Mouse (Mus musculus) CD4-positive, CD25-positive, alpha-beta regulatory T cell, adult 4 months (primary cell): ENCODE measurements around the gene Ptdss2. TPM values are rescaled to one million over a fixed set of nuclear protein-coding genes. Genes with fewer than 3 reads are reported as not detected.

Experiments
- ATAC-seq: one replicate; pipeline ENCODE4 v1.8.0; 2017
- polyA plus RNA-seq, 2 experiments: library from polyadenylated mRNA; unstranded; fragments of 100-300 nt; shearing (Covaris generic); gene quantifications; one replicate each; pipeline ENCODE4 v1.2.1; 2017

Gene Ptdss2
- 10 to 100 TPM in 1 of 2 experiments, 1 to 10 TPM in 1; 6.7 to 10.1 TPM for polyA plus RNA-seq

DNA sequence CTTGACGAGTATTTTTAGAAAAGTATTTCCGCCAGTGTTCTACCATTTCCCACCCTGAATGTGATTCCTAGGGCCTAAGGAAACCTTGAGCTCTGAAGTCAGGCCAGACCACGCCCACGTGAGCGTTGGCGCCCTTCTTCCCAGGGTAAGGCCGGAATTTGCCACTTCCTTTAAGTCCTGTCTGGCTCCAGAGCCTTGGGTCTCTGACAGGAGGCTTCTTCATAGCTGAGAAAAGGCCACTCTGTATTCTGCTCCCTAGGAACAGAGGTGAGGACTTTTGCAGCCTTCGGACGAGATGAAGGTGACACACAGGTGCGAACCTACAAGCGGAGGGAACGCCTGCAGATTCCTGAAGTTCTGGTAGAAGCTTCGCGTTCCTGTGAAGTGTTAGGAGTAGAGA lies at the start of gene Ptdss2:
Gene Ptdss2 (plus strand): TSS at position 138 of the 400 bp plus-strand sequence.
- no peak for ATAC-seq

DNA sequence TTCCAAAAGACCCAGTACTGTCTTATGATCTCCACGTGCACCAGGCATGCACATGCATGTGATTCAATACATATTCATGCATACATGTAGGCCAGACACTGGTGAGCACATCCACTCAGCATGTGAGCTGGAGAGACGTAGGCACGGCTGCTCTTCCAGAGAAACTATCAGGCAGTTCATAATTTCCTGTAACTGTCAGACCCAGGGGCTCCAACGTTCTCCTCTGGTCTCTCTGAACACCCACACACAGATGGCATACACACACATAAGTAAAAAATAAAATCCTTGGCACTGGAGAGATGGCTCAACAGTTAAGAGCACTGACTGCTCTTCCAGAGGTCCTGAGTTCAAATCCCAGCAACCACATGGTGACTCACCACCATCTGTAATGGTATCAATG lies 48.4 kb upstream of the Ptdss2 start:
- ATAC-seq, result no peak

DNA sequence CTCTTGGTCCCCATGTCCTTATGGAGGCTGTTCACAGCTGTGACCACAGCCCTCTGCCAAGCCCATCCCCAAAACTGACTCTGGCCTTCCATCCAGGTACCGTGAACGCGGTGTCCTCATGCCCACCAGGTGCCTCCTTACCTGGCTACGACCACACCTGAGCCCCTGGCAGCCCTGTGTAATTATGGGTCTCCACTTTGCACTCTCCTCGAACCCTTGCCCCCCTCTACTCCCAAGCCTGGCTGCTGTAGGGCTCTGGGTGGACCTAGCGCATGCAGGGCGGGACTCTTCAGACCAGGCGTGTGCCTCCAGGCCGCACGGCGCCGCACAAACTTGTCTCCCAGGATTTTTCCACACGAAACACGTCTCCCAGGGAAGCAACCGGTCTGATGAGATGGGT lies 44.3 kb upstream of the Ptdss2 start, which contains the start of gene Pkp3:
Gene Pkp3 (plus strand): TSS at position 378 of the 400 bp plus-strand sequence.
- no peak for ATAC-seq

DNA sequence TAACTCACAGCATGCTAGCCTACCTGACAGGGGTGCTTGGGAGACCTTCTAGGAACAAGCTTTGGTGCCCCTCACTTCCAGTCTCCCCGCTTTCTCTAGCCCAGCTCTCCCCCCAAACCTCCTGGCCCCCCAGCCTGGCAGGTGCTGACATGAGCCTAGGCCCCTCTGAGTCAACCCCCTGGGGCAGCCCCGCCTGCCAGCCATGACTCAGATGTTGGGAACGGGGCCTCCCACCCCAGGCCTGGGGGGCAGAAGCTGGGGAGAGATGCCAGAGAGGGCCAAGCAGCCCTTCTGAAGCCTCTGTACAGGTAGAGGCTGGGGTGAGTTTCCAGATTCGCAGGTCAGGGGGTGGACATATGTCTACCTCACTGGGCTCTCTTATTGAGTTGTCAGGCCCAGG lies 43.3 kb upstream of the Ptdss2 start:
- no peak for ATAC-seq

DNA sequence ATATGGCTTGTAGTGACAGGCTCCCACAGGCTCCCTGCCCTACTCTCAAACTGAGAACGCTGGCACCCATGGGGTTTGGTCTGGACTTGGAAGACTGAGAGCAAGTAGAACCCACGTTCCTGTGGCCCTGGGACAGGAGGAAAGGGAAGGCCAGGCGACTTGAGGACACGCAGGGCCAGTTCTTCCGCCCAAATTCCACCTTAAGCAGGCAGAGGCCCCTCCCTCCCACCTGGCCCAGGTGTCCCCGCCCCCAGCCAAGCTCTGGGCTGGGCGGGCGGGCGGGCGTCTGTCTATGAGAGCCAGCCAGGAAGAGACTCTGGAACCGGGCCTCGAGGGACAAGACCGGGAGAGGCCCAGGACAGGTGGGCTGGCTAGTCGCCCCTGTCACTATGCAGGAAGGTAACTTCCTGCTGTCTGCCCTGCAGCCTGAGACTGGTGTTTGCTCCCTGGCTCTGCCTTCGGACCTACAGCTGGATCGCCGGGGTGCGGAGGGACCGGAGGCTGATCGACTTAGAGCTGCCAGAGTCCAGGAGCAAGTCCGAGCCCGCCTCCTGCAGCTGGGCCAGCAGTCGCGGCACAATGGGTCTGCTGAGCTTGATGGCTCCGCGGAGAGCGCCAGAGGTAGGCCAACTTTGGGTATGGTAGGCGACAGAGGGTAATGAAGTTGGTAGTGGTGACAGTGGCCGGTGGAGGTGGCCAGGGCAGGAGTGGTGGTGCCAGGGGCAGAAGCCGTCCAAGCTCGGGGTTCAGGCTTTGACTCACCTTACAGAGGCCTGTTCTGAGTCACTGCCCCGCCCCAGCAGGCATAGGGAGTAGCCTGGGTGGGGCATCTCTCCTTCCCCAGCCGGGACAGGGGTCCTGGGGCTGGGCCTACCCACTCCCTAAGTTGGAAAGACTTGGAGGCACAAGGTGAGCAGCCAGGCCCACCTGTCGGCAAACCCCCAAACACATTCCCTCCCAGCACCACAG lies 42.4 kb upstream of the Ptdss2 start:
- ATAC-seq, result no peak

DNA sequence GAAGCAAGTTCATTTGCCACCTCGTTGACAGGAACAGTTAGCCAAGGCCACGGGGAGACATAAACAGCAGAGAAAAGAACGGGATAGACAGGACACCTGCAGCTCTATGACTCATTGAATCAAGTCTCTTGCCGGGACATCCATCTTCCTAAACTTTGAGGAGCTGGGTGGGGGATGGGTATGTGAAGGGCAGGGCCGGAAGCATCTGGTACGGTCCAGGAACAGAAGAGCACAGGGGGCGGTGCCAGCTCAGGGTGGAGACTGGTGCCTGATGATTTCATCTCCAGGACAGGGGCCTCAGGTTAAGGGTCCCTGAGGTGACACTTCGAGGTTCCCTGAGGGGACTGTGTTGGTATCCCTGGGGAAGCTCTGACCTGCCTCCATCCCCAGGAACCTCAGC lies 34.3 kb upstream of the Ptdss2 start:
- peak; percentile 59 for ATAC-seq

DNA sequence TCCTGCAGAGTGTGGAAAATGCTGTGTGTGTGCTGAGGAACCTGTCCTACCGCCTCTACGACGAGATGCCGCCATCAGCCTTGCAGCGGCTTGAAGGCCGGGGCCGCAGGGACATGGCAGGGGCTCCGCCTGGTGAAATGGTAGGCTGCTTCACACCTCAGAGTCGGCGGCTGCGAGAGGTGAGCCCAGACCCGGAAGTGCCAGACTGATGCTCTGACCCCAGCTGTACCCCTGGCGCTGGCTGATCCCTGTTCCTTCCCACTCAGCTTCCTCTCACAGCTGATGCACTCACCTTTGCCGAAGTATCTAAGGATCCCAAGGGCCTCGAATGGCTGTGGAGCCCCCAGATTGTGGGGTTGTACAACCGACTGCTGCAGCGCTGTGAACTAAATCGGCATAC lies 33.7 kb upstream of the Ptdss2 start:
- peak; percentile 25 for ATAC-seq

DNA sequence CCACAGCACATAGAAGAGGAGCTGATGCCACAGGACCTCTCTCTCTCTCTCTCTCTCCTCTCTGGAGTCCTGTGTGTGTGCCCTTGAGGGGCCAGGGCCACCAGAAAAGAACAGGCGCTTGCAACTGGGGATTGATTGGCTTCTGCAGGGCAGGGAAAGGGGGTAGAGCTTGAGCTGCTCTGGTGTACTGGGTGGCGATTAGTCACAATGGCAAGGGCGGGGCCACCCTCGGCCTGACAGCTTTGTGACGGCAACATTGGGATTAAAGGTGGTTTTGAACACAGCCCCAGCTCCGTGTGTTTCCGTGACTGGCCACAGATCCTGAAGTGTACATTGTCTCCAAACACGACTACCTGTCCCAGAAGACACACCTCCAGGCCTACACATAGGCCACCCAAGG lies 32.0 kb upstream of the Ptdss2 start:
- ATAC-seq, result no peak

DNA sequence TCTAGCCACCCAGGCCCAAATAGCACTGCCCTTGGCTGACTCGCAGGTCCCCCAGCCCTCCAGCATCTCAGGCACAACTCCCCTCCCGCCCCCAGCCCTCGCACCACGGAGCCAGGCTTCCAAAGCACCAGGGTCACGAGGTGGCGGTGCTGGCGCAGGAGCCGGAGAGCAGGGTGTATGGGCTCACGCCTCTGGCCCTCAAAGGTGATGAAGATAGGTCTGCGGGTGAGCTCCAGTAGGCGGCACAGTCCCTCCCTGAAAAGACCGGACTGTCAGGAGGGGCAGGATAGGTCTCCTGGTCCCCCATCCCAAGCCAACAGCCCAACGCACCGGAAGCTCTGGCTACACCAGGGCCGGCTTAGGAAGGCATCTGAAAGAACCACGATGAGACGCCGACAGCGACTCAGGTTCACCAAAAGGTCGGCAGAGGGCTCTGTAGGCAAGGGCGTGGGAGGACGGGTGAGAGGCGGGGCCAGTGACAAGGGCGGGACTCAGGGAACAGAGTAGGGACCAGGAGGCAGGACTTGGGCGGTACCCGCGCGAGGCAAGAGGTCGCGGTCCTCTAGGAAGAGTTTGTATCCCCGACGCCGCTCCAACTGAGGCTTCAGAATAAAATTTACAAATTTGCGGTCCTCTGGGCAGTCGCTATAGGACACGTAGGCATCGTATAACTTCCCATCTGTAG lies 30.0 kb upstream of the Ptdss2 start:
- ATAC-seq, result peak; percentile 65

DNA sequence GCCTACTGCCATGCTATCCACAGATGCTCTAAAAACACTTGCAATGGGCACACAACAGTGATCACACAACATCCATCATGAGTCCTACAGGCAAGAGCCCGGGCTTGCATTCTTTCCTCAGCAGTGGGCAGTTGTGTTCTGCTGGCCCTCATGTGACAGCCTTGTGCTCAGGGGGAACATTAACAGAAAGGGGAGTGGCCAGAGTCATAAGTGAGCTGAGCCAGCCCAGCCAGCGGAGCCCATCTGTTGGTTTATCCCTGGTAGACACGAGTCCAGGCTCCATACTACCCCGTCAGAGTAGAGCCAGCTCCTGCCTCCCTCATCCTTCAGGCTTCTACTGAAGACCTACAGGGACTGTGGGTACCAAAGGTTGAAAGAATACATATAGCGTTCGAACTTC lies 28.2 kb upstream of the Ptdss2 start:
- no peak for ATAC-seq

DNA sequence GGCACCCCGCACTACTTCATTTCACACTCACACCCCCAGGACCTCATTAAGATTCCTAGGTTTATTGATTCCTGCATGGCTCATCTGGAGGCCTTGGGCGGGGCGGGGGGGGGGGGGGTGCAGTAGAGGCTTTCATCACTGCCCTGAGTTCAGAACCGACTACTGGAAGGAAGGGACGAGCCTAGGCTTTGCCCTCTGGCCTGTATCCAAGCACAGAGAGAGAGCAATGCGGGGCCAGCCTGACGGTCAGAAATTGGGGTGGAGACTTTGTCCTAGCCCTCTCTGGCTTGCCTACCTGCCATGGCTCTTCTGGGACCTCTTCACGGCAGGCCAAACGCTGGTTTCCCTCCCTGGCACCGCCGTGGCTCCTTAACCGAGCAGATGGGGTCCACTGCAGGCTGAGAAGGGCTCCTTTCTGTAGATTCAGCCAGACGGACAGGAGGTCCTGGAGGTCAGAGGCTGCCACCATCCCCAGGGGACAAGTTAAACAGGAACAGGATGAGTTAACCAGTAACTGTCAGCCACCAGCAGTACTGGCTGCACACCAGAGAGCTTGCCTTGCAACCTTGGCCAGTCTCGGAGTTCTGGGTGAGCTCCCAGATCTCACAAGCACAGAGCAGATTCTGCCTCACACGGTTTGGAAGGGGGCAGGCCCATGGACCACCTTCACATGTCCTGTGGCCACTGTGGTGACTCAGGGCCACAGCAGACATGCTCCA lies 27.5 kb upstream of the Ptdss2 start:
- ATAC-seq, result no peak

DNA sequence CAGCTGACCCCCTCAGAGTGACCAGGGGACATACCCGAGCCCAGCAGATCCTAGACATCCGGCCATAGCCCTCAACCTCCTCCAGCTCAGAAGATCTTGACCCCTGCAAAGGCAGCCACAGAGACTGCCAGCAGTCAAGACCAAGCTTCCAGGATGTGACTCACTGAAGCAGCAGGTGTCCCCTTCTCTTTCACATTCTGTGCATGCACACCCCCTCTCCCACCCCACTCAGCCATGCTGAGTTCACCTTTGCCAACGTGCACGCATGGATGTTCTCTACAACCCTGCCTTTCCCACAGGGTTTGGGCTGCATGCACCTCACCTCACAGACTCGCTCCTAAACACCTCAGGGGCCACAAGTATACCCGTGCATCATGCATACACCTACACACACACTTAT lies 26.2 kb upstream of the Ptdss2 start:
- peak; percentile 17 for ATAC-seq

DNA sequence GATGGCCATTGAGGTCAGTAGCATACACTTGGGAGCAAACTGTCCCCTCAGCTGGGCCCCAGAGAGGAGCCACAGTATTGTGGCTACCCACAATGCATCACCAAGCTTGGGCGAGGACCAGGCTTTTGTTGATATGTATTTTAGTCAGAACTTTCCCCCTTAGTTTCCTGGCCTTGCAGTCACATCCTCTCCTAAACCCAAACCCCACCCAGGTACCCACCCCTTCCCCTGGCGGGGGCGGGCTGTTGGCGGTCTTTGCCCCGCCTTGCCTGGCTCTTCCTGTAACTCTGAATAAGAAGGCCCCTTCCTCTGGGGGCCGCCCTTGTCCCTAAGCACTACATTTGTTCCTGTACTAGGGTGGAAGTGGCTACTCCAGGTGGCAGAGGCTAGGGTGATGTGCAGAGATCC lies 25.5 kb upstream of the Ptdss2 start:
- peak; percentile 76 for ATAC-seq

DNA sequence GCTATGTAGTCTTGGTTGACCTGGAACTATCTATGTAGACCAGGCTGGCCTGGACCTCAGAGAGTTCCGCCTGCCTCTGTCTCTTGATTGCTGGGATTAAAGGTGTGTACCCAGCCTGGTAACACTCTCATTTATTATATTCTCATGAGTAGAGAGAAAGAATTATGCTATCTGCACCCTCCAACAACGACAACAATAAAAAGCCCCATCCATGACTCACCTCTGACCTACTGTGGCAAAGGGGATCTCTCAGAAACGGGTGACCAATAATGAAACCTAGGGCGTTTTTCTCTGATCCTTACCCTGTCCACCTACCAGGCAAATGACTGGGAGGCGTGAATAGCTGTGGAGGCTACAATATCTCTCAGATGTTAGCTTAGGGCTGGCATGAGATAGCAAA lies 25.0 kb upstream of the Ptdss2 start:
- ATAC-seq, result peak; percentile 4

DNA sequence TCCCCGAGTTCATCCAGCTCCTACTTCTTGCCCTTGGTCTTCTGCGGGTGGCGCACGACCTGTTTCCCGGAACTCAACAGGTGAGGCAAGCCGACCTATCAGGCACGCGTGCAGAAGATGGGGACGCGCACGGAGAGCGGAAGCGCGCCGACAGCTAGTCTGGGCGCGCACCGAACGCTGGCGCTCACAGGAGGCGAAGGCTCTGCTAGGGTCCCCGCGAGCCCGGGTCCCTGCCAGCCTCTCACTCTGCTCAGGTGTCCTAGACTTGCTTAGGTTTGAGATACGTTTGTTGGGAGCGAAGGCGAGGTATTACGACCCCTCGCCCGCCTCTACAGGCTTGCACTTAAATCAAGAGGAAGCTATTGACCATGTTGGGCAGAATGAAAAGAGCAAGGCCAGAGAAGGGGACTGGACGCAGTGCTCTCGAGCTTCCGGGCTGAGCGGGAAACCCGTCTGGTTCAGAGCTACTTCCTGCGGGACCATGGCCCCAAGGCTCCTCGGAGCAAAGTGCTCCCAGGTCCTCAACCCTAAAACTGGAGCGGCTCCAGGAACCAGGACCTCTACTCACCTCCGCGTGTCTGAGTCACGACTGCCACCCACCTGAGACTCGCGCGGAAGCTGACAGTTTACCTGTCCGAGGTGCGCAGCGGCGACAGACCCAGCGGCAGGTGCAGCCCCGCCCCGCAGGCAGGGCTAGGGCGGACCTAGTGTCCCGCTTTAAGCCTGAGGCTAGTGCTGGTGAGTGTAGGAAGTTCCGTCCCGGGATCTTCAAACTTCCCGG lies 22.1 kb upstream of the Ptdss2 start, which contains the start of gene Sigirr:
Gene Sigirr (minus strand): TSS at position 662 of the 781 bp plus-strand sequence.
- ATAC-seq, result peak; percentile 57

DNA sequence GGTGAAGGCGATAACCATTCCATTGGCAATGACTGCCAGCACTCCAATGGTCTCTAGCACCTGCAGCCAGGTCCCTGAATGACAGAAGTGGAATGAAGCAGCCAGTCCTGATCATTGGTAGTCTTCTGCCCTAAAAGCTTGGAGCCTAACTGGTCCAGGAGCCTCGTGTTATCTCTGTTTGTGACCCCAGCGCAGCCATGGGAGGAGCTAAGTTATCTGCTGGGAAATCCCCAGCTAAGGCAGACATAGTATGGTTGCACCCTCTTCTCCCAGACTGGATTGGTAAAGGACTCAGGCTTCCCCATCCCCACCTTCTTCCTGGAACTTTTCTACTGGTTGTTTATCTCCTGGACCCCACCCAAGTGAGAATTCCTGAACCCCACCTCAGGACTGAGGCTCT lies 19.0 kb upstream of the Ptdss2 start:
- ATAC-seq, result no peak

DNA sequence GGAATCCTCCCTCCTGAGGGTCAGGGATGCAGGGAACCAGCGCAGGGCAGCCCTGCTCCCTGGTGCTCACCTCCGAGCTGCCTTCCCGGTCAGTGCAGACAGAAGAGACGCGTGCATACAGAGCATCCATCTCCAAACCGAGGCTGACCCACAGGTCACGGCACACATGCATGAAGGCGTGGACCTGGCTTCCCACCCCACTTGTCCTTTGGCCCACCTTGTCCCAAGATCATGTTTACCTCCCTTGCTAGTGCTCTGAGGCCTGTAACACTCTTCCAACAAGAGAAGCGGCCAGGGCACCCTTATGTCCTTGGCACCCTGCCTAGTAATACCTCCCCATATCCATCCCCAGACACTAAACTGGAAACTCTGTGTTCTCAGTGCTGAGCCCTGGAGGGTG lies 6.3 kb upstream of the Ptdss2 start:
- ATAC-seq, result no peak

DNA sequence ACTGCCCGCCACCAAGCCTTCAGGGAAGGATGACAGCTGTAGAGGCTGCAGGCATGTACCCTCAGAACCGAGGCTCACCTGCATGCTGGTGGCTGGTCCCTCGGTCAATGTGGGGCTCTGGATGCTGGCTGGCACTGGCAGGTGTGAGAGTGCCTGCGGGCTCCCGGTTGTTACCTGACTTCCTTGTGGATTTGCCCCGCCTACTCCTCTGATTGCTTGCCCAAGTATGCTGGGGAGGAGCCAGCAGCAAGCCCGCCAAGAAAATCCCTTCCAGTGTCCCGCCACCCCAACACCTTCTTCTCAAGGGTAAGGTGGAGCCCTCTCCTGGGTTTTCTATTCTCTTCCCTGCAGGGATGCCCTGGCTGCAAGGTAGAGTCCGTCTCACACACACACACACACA lies 4.5 kb upstream of the Ptdss2 start, which contains the start of gene Ano9:
Gene Ano9 (minus strand): TSS at position 171 of the 400 bp plus-strand sequence.
- no peak for ATAC-seq

DNA sequence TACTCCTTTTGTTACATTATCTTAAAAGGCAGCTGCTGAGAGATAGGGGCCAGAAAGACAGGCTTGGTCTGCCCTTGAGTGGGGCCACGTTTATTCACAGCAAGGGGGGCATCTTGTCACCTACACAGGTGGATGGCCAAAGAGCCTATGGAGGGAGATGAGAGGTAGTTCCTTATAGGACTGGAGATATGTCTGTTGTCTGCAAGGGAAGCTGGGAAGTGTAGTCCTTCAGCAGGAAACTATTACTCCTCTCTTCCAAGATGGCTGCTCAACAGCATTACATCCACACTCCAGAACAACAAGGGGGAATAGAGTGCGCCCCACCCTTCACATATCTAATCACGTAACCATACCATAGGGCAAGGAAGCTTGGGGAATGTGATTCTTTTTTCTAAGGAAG lies 2.7 kb upstream of the Ptdss2 start:
- ATAC-seq, result no peak

DNA sequence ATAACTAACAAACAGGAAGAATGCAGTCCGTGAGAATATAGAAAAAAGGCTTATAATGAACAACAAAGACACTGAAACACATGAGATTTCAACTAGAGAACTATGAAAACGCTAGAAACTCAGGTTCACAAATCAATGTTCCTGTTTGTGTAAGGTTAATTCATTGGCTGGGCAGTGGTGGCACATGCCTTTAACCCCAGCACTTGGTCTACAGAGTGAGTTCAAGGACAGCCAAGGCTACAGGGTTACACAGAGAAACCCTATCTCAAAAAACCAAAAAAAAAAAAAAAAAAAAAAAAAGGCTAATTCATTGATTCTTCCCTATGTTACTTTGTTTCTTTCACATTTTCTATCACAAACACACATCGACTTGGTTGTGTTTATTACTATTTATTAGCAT lies 1.6 kb upstream of the Ptdss2 start:
- ATAC-seq, result no peak

DNA sequence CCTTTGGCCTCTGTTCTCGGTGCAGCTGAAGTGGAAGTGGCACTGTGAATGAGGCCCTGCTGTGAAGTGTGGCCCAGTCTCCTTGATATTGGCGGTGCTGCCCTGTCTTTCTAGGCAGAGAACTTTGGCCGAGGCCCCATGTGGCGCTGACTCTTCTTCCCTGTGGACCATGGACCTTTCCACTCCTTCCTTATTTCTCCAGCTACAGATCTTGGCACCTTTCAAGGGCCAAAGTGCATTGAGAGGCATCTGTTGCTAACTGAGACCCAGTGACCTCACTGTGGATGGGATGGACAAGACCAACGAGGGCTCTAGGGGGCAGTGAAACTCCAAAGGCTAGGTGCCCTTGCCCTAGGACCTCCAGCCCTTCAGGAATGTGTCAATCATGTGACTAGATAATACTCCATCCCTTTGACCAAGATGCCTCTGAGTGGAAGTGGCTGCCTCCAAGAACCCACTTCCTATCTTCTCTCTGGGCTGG lies 1.1 kb upstream of the Ptdss2 start:
- ATAC-seq, result no peak
